Mouse (Mus musculus): Measurements from ENCODE around the gene Nipsnap3a.

DNA sequence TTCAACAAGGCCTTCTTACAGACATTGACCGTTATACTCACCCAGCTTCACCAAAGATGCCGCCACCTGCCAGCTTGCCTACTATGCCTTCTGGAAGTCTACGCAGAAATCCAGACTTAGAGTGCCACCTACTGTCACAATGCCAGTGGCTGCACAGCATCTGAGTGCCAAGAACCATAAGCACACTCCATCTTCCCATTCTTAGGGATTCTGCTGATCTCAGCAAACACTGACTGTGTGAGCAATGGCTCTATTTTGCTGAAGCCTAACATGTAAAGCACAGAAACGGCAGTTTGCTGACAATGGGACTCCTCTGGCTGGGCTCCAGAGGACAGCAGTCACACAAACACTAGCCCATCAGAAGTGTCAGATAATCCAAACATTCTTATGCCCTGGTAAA, 30.4 kb upstream of the Nipsnap3a start:
- no peak for TF ChIP-seq CTCF (IDR thresholded peaks at IDR 0.05; ENCODE audit: low read depth, low read length)
- TF ChIP-seq GATA1 (IDR thresholded peaks at IDR 0.05; ENCODE audit: borderline replicate concordance, low read length) = no peak

Data from G1E (cell line).